Mouse (Mus musculus): ENCODE results near the gene Gm21497.
"Not testable (repeated sequence)": the region's sequence is repeated elsewhere in the genome, so short reads cannot be mapped to it uniquely, and the experiment has no call there.

The Gm21497 gene

GRCm38 (mm10) chrY:61646446-61646845 lies at the start of gene Gm21497:
Gene Gm21497 (plus strand): TSS chrY:61646746.
- not testable (repeated sequence) for DNase-seq (ENCODE audit: low spot score)

All from layer of hippocampus, adult 11-12 months (tissue).